Mouse (Mus musculus) liver, embryonic 18 days (tissue): ENCODE measurements around the gene Slc12a9. TPM values are rescaled to one million over a fixed set of nuclear protein-coding genes. Genes with fewer than 3 reads are reported as not detected.

Experiments used
- polyA plus RNA-seq: library from polyadenylated mRNA; depleted of rRNA; stranded (reverse); fragments of >200 nt; gene quantifications from 2 replicates; pipeline ENCODE4 v1.2.3, GENCODE M21; 2012; rRNA removed

Slc12a9 gene
- 3.7 and 4.4 TPM in 2 replicates for polyA plus RNA-seq

GRCm38 (mm10) chr5:137333512-137334174 lies at the start of gene Slc12a9:
TSS of gene Slc12a9 (minus strand) at chr5:137333597.

GRCm38 (mm10) chr5:137349384-137350204 lies 16.2 kb upstream of the Slc12a9 start, which contains the start of gene Ephb4:
TSS of gene Ephb4 (plus strand) at chr5:137350109.

GRCm38 (mm10) chr5:137314193-137315083 lies 19.0 kb downstream of the Slc12a9 start, which contains the start of gene Trip6:
TSS of gene Trip6 (minus strand) at chr5:137314404.

GRCm38 (mm10) chr5:137307071-137307912 lies 26.1 kb downstream of the Slc12a9 start, which contains the start of gene Srrt:
TSS of gene Srrt (minus strand) at chr5:137307674.

GRCm38 (mm10) chr5:137293839-137294743 lies 39.3 kb downstream of the Slc12a9 start, which contains the start of gene Ufsp1:
TSS of gene Ufsp1 (plus strand) at chr5:137294629.

GRCm38 (mm10) chr5:137287032-137287952 lies 46.1 kb downstream of the Slc12a9 start, which contains the start of gene Ache:
TSS of gene Ache (plus strand) at chr5:137287519.

Other genes starting within 250 kb of the Slc12a9 start
- gene Trim56, start 217.4 kb downstream of the Slc12a9 start, polyA plus RNA-seq: 4.3 and 4.7 TPM in 2 replicates
- not detected in 2 replicates for gene Muc3, start 184.3 kb downstream of the Slc12a9 start, polyA plus RNA-seq
- gene Muc3a, start 121.2 kb downstream of the Slc12a9 start, polyA plus RNA-seq: 0.10 and 0.14 TPM in 2 replicates
- 7.5 and 9.8 TPM in 2 replicates for gene Ache, start 46.1 kb downstream of the Slc12a9 start, polyA plus RNA-seq
- gene Ufsp1, start 39.0 kb downstream of the Slc12a9 start, polyA plus RNA-seq: 5.0 and 5.8 TPM in 2 replicates
- 53.3 and 69.7 TPM in 2 replicates for gene Srrt, start 25.9 kb downstream of the Slc12a9 start, polyA plus RNA-seq
- 8.9 and 9.3 TPM in 2 replicates for gene Trip6, start 19.2 kb downstream of the Slc12a9 start, polyA plus RNA-seq
- 10.1 and 13.1 TPM in 2 replicates for gene Ephb4, start 16.5 kb upstream of the Slc12a9 start, polyA plus RNA-seq
- 0.07 and 0.09 TPM in 2 replicates for gene Zan, start 143.5 kb upstream of the Slc12a9 start, polyA plus RNA-seq
- 16.7 and 18.2 TPM in 2 replicates for gene Pop7, start 168.9 kb upstream of the Slc12a9 start, polyA plus RNA-seq
- gene Gigyf1, start 185.0 kb upstream of the Slc12a9 start, polyA plus RNA-seq: 5.3 and 7.3 TPM in 2 replicates
- 0.21 and 0.31 TPM in 2 replicates for gene Epo, start 199.6 kb upstream of the Slc12a9 start, polyA plus RNA-seq
- gene Gnb2, start 199.9 kb upstream of the Slc12a9 start, polyA plus RNA-seq: 221 and 236 TPM in 2 replicates
- 0.03 TPM in 1 of 2 replicates, not detected in the other for gene Actl6b, start 219.9 kb upstream of the Slc12a9 start, polyA plus RNA-seq
- gene Tfr2, start 236.2 kb upstream of the Slc12a9 start, polyA plus RNA-seq: 93.7 and 104 TPM in 2 replicates